Mouse (Mus musculus) right cerebral cortex, postnatal 10 days (tissue): ENCODE results near the gene C1ra.
"Not testable (repeated sequence)": the region's sequence is repeated elsewhere in the genome, so short reads cannot be mapped to it uniquely, and the experiment has no call there.

ENCODE experiments used
- DNase-seq, 2 experiments: peaks; one replicate each; pipeline ENCODE4 v3.0.0; 2021; ENCODE audit warnings: low spot score in 2 of 2

The C1ra gene

DNA sequence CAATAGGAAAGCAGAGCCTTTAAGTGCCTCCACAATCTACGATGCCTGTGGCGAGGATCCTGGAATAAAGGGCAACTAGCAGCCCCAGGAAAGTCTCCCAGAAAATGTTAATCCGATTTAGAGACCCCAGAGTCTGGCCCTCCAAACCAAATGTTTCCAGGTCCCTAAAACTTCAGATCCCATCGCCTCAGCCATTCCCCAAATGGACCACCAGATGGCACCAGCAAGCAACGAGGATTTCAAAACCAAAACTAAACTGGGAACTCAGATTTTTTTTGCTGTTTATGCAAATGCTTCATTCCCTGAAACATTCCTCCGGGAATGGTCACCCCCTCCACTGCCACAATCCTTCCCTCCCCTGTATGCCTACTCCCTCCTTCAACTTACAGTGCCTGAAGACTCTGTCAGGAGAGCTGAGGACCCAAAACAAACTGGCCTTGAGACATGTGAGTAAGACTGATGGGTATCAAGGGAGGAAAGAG, at the start of gene C1ra:
TSS of gene C1ra (plus strand) at position 51 of the 482 bp plus-strand sequence.
- peak; percentile 48 to 71 for DNase-seq

DNA sequence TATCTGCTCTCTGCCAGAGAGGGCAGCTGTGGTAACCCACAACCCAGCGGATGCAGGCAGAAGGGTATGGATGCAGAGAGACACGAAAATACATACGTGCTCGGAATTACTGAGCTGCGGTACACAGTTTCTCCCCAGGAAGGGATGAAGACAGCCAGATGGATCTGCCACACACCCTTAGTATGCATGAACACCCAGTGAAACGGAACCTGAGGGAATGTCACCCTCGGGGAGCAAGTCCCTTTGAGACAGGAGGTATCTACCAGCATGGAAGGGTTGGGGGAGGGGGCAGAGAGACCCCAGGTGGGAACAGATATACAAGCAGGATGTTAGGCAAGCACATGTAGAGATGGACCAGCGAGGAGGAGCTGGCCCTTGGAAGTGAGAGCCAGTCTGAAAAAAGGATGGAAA, 48.3 kb upstream of the C1ra start:
- DNase-seq = peak; percentile 62 to 74

DNA sequence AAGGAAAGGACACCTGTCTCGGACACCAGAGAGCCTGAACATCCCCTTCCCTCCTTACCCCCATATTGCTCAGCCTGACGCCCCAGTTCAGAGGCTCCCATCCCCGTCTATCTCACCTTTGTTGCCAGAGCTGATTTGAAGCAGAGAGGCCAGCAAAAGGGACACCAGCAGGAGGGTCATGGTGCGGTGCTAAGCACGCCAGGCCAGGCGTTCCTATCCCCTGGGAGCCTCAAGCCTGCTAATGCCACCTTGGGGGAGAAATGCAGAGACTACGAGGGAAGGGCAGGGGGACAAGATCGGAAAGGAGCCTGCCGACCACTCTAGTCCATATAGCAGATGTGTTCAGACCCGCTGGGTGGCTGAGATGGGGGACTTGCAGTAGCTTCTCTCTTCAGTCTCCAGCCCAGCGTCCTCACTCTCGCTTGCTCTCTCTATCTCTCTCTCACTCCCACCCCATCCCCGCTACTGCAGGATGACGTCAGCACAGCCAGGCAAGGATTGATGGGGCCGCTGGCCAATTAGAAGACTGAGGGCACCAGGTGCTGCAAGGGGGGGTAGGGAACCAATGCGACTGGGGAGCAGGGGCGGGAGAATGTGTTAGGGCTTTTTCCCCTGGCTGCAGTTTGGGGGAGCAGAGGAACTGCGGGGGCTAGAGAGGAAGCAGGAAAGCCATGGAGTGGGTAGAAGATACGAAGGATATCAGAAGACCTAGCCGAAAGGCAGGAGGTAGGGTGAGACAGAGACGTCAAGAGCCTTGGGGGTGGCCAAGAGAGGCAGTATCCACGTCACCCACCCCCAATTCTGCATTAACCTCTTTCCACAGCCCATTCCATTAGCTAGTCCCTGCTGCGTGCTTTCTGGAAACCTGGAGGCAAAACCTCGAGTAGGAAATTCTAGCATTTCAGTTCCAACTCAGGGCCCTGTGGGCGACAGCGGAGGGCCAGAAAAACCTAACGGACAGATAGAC, 47.6 kb upstream of the C1ra start, which contains the start of gene Clstn3:
TSS of gene Clstn3 (minus strand) at position 490 of the 967 bp plus-strand sequence.
- peak; percentile 97 for DNase-seq

GRCm38 (mm10) chr6:124465299-124465698, 46.9 kb upstream of the C1ra start:
- no peak for DNase-seq

DNA sequence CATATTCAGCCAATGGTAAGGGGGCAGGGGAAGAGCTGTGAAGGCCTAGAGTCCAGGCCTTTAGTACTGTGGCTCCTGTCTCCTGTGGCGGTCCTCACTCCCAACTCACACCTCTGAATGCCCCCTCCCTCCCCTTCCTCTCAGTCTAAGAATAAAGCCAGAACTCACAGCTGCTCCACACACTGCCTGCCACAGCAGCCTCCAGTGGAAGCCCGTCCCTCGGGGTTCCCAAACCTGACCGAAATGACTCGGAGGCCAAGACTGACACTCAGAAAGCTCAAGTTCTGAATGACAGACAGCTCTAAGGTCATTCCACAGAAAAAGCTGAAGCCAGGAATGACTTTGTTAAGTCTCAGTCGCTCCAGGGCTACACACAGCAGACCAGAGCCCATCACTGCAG, 46.5 kb upstream of the C1ra start:
- DNase-seq = no peak

- DNase-seq = no peak
These were observed 41.1 kb upstream of the C1ra start for GRCm38 (mm10) chr6:124471121-124471520.

DNA sequence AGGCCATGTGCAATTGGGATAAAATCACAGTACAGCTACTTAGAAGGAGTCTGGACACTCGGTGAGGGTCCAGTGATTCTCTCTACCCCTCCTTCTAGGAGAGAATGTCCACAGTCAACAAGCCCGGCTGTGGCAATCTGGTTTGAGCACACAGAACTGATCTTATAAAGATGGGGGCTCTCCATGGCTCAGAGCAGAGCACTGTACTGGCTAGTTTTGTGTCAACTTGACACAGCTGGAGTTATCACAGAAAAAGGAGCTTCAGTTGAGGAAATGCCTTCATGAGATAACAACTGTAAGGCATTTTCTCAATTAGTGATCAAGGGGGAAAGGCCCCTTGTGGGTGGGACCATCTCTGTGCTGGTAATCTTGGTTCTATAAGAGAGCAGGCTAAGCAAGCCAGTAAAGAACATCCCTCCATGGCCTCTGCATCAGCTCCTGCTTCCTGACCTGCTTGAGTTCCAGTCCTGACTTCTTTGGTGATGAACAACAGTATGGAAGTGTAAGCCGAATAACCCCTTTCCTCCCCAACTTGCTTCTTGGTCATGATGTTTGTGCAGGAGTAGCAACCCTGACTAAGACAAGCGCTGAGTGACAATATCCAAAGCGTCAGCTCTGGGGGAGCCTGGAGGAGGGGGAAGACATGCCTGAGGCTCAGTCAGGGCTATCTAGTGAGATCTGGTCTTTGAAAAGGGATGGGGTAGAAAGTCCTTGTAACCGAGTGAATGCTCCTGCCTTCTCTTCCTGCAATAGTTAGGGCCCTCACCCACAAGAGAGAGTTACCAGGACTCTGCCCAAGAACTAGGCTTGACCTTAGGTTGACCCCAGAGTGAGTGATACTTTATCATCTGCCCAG, 40.2 kb upstream of the C1ra start:
- not testable (repeated sequence) for DNase-seq

DNA sequence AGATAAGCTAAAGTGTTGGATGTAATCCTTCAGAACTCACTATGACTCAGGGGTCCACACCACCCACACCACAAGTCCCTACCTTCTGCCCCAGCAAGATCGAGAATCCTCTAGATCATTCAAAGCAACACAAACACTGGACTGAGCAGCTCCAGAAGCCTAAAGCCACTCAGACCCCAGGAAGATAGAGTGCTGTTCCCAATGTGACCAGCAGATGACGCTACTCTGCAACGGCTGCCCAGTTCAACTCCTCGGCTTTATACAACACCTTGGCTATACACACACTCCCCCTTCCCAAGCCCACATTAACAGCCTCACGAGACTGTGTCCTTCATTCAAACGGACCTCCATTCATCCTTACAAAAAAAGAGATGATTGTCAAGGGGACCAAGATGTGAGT, 39.4 kb upstream of the C1ra start:
- DNase-seq = peak in 1 of 2 experiments; percentile 58

GRCm38 (mm10) chr6:124474621-124475020, 37.6 kb upstream of the C1ra start:
- no peak for DNase-seq

GRCm38 (mm10) chr6:124475335-124476075, 36.7 kb upstream of the C1ra start:
- DNase-seq = not testable (repeated sequence)

GRCm38 (mm10) chr6:124476216-124476615, 36.0 kb upstream of the C1ra start:
- DNase-seq = no peak

DNA sequence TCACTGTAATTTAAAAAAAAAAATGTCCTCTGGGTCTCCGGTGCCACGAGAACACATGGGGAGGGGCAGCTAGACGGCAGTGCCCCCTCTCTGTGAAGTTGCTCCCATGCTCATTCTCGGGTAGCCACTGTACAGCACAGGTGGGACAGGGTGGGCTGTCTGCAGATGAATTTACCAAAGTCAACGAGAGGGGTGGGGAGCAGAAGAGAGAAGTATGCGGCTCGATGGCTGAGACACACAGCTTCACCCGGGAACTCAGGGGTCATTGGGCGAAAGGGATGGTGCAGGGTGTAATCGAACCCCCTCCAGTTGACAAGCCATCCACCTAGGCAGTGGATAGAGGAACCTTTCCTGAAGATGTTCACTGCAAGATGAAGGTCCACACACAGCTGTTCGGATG, 35.4 kb upstream of the C1ra start:
- no peak for DNase-seq

DNA sequence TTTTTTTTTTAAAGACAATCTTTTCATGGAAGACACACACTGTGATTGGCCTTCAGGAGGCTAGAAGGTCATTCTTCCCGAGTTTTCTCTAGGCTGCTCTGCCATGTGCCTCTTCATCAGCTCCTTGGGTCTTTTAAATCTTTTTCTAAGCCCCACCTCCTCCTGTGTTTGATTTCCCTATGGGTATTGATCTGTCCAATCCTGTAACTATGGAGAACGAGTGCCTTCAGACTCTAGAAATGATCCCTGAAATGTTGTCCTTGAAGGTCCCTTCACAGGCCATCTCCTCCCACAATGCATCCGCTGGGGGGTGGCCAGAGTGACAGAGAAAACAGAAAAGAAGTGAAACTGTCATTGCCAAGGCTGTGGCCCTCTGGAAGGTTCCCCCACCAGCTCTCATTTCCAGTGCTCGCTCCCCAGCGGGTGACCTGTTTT, 35.0 kb upstream of the C1ra start:
- DNase-seq = no peak

DNA sequence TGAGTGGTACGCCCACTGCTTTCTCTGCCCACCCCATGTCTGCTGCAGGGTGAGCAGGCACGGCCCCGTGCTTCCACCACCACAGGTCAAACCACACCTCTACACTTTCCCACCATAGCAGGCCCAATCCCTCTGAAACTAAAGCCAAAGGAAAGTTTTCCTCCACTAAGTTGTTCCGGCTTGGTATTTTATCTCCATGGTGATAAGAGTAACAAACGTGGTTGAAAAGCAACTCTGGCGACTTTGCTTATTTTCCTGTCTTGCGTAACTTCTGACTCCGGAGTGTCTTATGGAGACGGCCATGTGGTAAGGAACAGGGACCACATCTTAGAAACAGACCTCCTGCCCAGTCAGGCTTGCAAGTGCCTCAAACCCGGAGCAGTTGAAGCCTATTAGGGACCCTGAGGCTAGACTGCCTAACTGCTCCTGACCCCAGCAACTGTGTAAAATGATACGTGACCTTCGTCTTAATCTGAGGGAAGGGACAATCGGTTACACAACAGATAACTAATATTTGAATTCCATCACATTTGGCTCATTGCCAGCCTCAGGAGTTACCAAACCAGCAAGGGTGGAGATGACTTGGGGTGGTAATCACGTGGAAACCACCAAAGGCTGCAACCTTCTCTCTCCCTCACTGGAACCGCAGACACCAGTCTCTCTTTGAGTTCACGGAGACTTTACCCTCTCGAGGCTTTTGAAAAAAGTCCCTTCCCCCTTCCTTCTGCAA, 34.1 kb upstream of the C1ra start:
- no peak for DNase-seq

DNA sequence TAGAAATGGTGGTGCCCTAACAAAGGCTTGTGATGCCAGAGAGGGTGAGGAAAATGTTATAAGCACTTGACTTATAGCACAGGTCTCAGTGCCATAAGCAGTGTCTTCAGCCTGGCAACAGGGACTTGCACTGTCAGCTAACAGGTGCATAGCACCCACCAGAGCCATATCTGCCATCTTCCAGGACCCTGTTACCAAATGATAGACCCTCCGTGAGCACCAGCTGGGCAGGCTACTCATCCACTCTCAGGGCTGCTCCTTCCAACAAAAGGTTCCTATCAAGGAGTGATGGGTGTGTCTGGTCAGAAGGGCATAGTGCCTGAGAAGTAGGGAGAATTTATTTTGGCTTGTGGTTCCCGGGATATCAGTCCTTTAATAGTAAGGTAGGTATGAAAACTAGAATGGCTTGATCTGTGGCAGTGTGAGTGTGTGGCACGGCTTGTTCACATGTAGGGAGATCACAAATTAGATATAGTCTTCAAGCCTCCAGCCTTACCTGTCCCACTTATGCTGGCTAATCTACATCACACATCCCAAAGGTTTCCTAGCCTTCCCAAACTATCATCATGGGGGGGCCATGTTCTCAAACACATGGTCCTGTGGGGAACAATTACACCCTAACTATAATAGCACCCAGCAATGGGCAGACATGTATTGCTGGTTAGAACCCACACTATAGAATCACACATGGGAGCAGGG, 33.2 kb upstream of the C1ra start:
- no peak for DNase-seq

- no peak for DNase-seq
These were observed 32.7 kb upstream of the C1ra start for GRCm38 (mm10) chr6:124479573-124479930.

- no peak for DNase-seq
These were observed 31.9 kb upstream of the C1ra start for GRCm38 (mm10) chr6:124480295-124480694.

- DNase-seq = peak in 1 of 2 experiments; percentile 68
These were observed 30.6 kb upstream of the C1ra start for GRCm38 (mm10) chr6:124481571-124481970.

GRCm38 (mm10) chr6:124483831-124484230, 28.4 kb upstream of the C1ra start:
- not testable (repeated sequence) for DNase-seq

- DNase-seq = no peak
These were observed 27.4 kb upstream of the C1ra start for GRCm38 (mm10) chr6:124484851-124485250.
